Mouse (Mus musculus) bone marrow, adult 2 months (tissue): Measurements from ENCODE around the gene Diablo.

Experiments used
- CTCF ChIP-seq: fragments of 200-500 bp; IDR thresholded peaks from 2 replicates; pipeline ENCODE4 v1.5.1; 2011; ENCODE audit warnings: low read length, control low read depth; ENCODE audit not compliant: control insufficient read depth, insufficient read depth
- POLR2A ChIP-seq: fragments of 200-500 bp; IDR thresholded peaks from 2 replicates; pipeline ENCODE4 v1.6.1; 2011; ENCODE audit warnings: low read depth, mild to moderate bottlenecking, control low read depth, low read length, borderline replicate concordance; ENCODE audit not compliant: control insufficient read depth

GRCm38 (mm10) chr5:123522166-123522565 is 1.8 kb downstream of the Diablo start:
- TF ChIP-seq CTCF (no peak), POLR2A (no peak)
